Mouse (Mus musculus) CH12F3 (cell line): ENCODE measurements around the gene Phf21b.
"Not testable (repeated sequence)": the region's sequence is repeated elsewhere in the genome, so short reads cannot be mapped to it uniquely, and the experiment has no call there.

Experiments
- in situ Hi-C: fragments of 300-500 bp; cut with MboI; formaldehyde crosslinking; loops from 2 replicates; pipeline ENCODE4 v1.14.3; 2020; ENCODE audit warnings: low sequenced_read_pairs

Phf21b gene

DNA sequence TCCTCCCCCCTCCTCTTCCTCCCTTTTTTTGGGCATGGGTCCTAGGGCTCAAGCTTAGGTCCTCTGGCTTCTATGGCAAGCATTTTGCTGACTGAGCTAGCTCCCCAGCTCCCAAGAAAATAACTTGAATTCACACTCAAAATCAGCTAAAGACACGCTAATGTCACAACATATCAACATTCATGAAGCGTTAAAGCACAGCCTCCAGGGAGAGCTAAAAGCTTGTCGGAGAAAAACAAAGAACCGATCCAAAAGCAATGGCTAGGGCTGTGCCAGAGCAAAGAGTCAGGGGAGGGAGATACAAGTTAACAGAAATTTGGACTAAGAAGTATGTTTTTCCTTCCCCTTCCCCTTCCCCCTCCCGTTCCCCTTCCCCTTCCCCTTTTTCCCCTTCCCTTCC lies 77.3 kb downstream of the Phf21b start:
- in situ Hi-C loops: no loop called here

GRCm38 (mm10) chr15:84775421-84776174 lies 80.3 kb downstream of the Phf21b start:
- in situ Hi-C loops: no loop called here

DNA sequence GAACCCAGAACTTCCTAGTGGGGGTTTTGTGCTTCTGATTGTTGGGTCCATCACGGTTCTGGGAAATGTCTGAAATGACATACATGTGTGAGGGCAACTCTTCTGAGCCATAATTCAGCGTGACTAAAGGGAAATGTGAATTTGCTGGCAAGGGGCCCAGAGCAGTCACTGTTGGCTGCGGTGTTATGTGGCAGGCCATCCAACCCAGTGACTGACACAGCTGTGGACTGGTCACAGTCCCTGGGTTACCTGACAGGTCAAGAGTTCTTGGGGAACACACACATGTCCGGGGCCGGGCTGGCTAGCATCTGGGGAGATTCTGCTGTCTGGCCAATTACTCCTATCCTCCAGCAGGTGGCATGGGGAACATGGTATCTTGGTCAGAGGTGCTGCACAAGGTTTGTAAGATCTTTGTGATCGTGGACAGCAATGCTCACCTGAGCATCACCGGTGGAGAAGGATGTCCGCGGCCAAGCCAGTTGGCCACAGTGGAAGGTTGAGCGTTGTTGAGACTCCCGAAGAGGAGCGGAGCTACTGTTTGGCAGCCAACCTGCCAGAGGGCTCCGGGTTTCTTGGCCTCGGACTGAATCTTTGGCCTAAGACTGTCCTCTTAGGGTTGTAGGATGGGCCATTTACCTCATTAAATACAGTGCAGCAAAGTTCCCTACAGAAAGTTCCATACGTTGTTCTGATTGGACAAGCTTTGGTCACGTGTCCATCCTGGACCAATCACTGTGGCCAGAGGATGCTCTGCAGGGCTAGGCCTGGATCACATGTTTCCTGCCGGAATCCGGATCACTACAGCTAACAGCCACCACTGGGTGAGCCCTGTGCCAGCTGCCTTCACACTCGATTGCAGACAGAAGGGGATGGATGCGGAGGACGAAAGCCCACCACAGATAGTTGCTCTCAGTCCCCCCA lies 83.4 kb downstream of the Phf21b start:
- in situ Hi-C loops: no loop called here

DNA sequence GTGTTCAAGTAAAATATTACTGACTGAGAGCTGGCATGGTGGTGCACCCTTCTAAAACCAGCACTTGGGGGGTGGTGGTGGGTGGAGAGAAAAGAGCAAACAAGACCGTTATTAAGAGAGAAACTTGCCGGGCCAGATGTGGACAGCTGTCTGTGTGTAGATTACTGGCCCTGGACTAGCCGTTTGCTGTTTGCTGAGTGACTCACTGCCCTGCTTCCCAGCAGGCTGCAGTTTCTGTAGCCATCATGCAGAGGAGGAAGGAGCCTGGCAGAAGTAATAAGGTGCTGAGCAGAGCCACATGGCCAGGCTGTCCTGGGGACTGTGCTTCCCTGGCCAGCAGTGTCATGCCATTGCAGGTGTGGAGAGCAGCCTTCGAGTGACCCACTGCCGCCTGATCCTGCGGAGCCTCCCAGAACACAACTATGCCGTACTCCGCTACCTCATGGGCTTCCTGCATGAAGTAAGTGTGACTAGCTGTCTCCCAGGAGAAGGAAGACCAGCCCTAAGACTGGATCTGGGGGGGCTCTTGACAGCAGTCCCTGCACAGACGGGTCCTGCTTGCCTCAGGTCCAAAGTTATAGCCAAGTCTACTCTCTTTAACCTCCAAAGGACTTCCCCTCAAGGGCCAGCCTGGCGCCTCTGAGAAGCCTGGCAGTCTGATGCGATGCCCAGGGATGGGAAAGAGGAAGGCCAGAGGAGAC lies 86.1 kb downstream of the Phf21b start:
- in situ Hi-C loops: no loop called here

DNA sequence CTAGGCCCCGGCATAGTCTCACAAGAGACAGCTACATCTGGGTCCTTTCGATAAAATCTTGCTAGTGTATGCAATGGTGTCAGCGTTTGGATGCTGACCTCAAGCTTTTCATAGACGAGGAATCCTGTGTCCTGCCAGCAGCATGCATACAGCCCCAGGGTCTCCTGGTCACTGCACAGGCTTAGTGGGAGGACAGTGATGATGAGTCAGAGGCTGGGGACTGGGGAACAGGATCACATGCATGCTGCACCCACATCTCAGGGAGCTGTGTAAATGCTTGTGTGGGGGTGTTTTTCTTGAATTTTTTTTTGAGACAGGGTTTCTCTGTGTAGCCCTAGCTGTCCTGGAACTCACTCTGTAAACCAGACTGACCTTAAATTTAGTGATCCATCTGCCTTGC lies 87.3 kb downstream of the Phf21b start:
- in situ Hi-C loops: not testable (repeated sequence)

DNA sequence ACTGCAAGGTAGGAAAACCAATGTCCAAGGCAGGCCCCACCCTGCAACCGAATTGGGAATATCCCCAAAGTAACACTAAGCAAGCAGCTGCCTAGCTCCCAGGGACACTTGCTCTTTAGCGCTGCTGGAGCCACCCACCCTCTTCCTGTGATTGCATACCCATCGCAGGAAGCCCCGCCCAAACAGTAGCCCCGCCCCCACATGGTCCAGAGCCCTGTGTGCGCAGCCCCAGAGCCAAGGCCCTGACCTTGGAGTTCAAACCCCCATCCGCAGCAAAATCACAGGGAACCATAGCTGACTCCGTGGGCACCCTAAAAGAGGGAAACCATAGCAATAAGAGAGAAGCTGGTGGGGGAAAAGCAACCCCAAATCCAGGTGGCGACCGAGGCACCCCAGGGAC lies 89.2 kb downstream of the Phf21b start:
- in situ Hi-C loops: no loop called here

- in situ Hi-C loops: no loop called here
These were observed 92.4 kb downstream of the Phf21b start for GRCm38 (mm10) chr15:84763423-84763812.

DNA sequence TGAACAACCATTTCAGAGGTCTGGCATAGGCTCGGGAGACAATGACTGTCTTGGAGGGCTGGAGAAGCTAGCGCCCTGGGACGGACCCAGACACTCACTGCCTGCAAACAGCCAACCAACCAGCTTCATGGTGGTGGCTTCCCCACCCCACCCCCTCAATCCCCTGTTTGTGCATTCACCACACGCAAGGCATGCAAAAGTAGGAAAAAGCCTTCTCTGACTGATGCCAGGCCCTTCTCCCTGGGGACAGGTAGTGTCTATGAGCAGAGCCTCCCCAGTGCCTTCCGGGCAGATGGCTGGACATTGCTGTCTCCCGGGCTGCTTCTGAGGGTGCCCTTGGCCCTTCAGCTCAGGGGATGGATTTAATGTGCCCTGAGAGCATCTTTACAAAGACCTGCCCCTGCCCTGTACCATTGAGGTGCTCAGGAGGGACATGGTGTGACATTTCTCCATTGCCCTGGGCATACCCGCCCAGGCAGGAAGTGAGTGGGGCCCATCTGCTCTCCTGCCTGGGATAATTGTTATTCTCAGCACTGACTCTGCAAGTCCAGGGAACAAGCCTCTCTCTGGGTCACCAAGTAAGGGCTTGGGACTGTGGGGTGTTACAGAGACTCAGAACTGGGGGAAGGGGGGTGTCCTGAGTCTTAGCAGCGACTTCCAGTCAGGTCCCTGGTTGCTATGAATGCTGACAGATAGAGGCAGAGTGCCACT lies 93.0 kb downstream of the Phf21b start:
- in situ Hi-C loops: no loop called here

- in situ Hi-C loops: no loop called here
These were observed 97.4 kb downstream of the Phf21b start for GRCm38 (mm10) chr15:84758493-84758892.

DNA sequence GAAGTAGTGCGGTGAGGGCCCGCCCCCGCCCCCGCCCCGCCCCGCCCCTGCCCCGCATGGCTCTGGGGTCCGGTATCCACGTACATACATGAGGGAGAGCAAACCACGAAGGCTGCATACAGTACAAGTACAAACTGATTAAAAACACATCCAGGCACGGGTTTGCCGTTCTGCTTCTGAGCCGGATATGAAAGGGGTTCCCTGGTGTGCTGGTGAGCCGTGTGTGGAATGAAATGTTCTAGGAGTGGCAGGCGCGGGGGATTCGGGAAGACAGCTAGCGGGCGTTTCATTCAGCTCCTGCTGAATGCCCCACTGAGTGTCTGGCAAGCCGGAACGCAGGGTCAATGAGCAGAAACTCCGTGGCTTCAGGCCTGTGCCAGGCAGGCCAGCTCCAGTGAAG lies 99.4 kb downstream of the Phf21b start:
- in situ Hi-C loops: no loop called here

DNA sequence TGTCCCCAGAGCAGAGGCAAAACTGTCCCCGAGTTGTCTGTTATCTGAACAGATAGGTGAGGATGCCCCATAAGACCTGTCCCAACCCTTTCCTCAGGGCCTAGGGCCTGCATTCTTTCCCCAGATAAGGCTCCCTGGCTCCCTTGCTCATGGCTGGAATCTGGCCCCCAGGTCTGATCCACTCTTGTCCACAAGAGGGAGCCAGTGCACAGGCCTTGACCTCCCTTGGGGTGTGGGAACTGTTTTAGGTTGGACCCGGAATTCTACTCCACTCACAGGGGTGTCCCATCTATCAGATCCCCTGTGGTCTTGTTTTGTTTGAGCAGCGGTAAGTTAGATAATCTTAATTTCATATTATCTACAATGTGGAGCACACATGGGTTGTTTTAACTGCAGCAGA lies 100.9 kb downstream of the Phf21b start:
- in situ Hi-C loops: no loop called here

GRCm38 (mm10) chr15:84745831-84746230 lies 110.0 kb downstream of the Phf21b start:
- in situ Hi-C loops: no loop called here

- in situ Hi-C loops: no loop called here
These were observed 111.5 kb downstream of the Phf21b start for GRCm38 (mm10) chr15:84744308-84744707.

GRCm38 (mm10) chr15:84743347-84743746 lies 112.5 kb downstream of the Phf21b start:
- in situ Hi-C loops: no loop called here

DNA sequence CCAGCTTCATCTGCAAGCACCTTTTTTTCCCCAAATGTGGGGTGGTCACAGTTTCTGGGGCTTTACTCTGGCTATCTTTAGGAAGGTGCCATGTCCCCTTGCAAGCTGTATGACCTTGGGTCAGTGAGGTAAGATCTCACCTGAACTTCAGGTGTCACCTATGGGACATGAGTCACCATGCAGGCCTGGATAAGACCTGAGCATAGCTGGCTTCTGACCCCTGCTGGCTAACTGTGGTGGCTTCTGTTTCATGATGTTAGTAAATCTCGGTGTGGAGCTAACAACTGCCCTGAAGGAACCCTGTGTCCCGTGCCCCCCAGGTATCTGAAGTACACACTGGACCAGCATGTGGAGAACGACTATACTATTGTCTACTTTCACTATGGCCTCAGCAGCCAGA lies 114.3 kb downstream of the Phf21b start:
- in situ Hi-C loops: no loop called here

GRCm38 (mm10) chr15:84738246-84738645 lies 117.6 kb downstream of the Phf21b start:
- in situ Hi-C loops: no loop called here

DNA sequence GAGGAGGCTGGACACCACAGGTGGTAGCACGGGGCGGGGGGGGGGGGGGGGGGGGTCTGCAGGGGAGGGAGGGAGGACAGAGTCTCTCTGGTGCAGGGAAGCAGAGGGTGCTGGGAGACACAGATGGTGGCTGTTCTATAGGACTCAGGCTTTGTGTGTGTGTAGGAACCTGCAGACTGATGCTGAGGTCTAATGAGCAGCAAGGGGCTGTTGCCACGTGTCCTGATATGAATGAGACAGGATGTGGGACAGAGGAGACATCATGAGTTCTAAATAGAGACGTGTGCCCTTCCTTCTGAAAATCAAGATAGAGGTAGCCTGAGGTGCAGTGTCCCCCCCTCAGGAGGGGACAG lies 118.9 kb downstream of the Phf21b start:
- in situ Hi-C loops: no loop called here

DNA sequence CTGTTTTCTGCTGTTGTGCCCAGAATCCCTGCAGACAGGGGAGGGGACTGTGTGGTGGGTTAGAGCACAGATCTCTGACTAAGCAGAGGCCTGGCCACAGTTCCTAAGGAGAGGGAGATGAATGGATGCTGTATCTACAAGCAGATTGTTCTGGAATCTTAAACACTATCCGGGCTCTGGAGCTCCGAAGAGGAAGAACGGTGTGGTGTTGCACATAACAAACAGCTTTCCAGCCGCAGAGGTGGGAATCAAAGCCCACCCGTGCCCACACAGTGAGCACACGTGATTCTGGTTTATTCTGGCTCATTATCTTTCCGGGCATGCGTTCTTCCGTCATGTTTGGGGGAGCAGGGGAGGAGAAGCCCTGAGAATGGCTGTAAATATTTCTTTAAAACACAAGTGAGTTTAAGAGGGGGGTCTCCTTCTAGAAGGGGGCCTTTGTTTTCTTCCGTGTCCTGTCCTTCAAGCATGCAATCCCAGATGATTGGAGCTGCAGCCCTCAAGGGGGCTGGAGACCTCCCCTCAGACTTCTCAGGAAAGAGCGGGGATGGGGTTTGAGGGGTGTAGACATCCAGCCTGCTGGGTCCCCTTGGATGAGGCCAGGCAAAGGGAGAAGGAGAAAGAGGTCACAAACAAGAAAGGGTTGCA lies 119.4 kb downstream of the Phf21b start:
- in situ Hi-C loops: no loop called here
